Mouse (Mus musculus): ENCODE measurements around the gene Nt5dc2.

- TF ChIP-seq EP300 (IDR thresholded peaks at IDR 0.05; ENCODE audit: insufficient read depth, low read depth, low read length) (no peak), CTCF (IDR thresholded peaks at IDR 0.05; ENCODE audit: low read depth, low read length) (no peak), POLR2A (IDR thresholded peaks at IDR 0.05; ENCODE audit: insufficient read depth, low read length) (no peak)
Observed at GRCm38 (mm10) chr14:31132031-31132430, 1.2 kb downstream of the Nt5dc2 start.
